Mouse (Mus musculus): Measurements from ENCODE around the gene Nol4l. TPM values are rescaled to one million over a fixed set of nuclear protein-coding genes. Genes with fewer than 3 reads are reported as not detected.

The Nol4l gene
- 21.1 and 23.4 TPM in 2 replicates for polyA plus RNA-seq (2015; fragmentation: Nextera tagmentation; extraction: Ambion mirVana)

DNA sequence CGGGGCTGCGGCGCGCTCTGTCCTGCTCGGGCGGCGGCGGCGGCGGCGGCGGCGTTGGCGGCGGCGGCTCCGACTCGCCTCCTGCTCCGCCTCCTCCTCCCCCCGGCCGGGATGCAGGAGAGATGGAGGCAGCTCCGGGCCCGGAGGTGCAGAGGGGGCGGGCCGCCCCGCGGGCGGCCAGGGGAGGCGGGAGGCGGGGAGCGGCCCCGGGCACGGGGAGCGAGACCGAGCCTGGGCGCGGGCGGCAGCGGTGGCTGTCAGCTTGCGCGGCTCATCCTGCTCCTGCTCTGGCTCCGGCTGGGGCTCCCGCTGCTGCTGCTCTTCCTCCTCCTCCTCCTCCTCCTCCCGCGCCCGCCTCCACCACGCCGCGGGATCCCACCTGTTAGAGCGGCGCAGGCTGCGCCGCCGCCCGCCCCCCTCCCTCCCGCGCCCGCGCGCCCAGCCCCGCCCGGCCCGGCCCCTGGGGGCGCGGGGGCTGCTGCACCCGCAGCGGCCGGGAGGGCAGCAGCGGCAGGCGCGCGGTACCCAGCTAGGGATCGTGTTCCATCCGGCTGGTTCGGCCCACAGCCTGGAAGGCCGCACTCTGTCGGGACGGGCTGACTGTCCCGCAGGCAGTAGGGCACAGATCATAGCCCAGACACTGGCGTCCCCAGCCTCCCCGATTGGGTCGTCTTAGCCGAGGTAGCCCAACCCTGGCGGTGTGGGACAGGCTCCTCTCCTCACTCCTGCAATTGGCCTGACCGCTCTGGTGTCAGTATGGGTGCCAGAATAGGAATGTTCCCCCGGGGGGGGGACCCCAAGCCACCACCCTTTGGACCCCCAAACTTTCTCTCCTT lies at the start of gene Nol4l:
TSS of gene Nol4l (minus strand) at position 41 of the 836 bp plus-strand sequence.

DNA sequence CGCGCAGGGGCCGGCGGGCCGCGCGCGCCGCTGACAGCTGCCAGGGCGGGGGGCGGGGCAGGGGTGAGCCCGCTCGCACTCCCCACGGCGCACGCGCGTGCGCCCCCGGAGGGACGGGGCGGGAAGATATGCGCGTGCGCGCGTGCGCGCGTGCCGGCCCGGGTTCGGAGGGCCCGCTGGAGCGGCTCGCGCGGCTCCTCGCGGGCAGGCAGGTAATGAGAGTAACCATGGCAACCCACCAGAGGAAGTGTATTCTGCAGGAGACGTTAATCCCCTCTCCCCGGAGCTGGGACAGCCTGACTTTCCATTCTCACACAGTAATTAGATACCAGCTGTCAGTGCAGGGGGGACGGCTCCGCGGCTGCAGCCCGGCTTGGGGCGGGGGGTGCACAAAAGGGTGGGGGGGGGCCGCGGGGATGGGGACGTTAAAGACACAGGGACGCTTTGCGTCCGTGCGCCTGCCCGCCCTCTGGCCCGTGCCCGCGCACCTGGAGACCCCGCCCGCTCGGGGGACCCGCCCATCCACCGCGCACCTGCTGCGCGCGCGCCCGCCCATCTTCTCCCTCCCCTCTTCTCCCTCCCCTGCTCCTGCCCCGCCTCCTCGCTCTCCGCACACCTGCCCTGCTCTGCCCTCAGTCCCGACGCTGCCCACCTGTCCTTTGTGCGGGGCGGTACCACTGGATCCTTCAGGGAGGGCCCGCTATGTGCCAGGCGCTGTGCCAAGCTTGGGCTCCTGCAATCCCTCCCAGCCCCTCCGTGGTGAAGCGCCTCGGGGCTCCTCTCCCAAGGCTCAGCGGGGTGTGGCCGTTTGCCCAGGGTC lies 37.0 kb downstream of the Nol4l start, which contains the start of gene 4930404H24Rik:
TSS of gene 4930404H24Rik (plus strand) at position 218 of the 820 bp plus-strand sequence.

Other genes starting within 250 kb of the Nol4l start
- 15.7 and 18.5 TPM in 2 replicates for gene Kif3b, start 238.6 kb downstream of the Nol4l start, polyA plus RNA-seq (2015; fragmentation: Nextera tagmentation; extraction: Ambion mirVana)
- gene Asxl1, start 184.1 kb downstream of the Nol4l start, polyA plus RNA-seq (2015; fragmentation: Nextera tagmentation; extraction: Ambion mirVana) = 12.0 and 12.6 TPM in 2 replicates
- not detected in 2 replicates for gene 4930404H24Rik, start 37.2 kb downstream of the Nol4l start, polyA plus RNA-seq (2015; fragmentation: Nextera tagmentation; extraction: Ambion mirVana)
- gene Commd7, start 102.8 kb upstream of the Nol4l start, polyA plus RNA-seq (2015; fragmentation: Nextera tagmentation; extraction: Ambion mirVana) = 91.5 and 91.6 TPM in 2 replicates
- 1.3 and 1.8 TPM in 2 replicates for gene Dnmt3b, start 119.5 kb upstream of the Nol4l start, polyA plus RNA-seq (2015; fragmentation: Nextera tagmentation; extraction: Ambion mirVana)
- 0.06 TPM in 1 of 2 replicates, not detected in the other for gene Dnmt3c, start 166.7 kb upstream of the Nol4l start, polyA plus RNA-seq (2015; fragmentation: Nextera tagmentation; extraction: Ambion mirVana)
- gene Mapre1, start 211.3 kb upstream of the Nol4l start, polyA plus RNA-seq (2015; fragmentation: Nextera tagmentation; extraction: Ambion mirVana) = 246 and 263 TPM in 2 replicates
- 0.06 TPM in 1 of 2 replicates, not detected in the other for gene Efcab8, start 250.0 kb upstream of the Nol4l start, polyA plus RNA-seq (2015; fragmentation: Nextera tagmentation; extraction: Ambion mirVana)